Mouse (Mus musculus): ENCODE data around the gene Tmem35b. TPM values are rescaled to one million over a fixed set of nuclear protein-coding genes. Genes with fewer than 3 reads are reported as not detected.
A peak's percentile ranks its signal among the peaks of the same experiment; 100 is the strongest.

The Tmem35b gene
- polyA plus RNA-seq, 1 experiment from 2014 or later, result 28.7 TPM

DNA sequence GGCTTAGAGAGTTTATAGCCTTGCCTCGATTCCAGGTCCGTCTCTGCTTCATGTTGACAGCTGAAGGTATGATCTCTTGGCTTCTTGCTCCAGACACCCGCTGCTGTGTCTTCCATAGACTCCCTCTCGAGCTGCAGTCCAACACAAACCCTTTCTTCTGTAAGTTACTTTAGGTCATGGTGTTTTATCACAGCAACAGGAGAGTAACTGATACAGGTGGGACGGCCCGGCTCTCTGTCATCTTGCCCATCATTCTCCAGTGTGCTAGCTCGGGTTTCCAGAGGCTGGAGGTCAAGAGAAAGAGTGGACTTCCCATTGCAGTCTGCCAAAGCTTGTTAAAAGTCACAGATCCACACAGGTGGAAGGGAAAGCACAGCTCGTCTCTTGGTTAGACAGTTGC is 40.4 kb downstream of the Tmem35b start:
- Histone ChIP-seq H3K4me1 (ENCODE audit: insufficient read depth, low read length) (peaks cover 7% of the 10 kb centered on the region; the same call in 1 of the 2 replicates), H3K4me3 (ENCODE audit: low read length) (no peak overlapping the region), H3K9ac (replicated peaks; ENCODE audit: low read length) (no peak overlapping the region), H3K4me2 (replicated peaks; ENCODE audit: low read depth, low read length) (no peak overlapping the region), H3K36me3 (ENCODE audit: insufficient read depth, low read length) (no peaks in the 10 kb centered on the region), H3K9me3 (ENCODE audit: low read length) (no peaks in the 10 kb centered on the region), H3K27ac (ENCODE audit: low read length) (no peak overlapping the region), H3K27me3 (ENCODE audit: insufficient read depth, low read length) (peaks cover 20% of the 10 kb centered on the region)
- ATAC-seq (ENCODE audit: low FRiP score, low TSS enrichment), result no peak
- 44% methylated on average over 8 of the region's 8 CpGs for WGBS

- H3K27me3 ChIP-seq (ENCODE audit: insufficient read depth, low read length), result peaks cover 42% of the 10 kb centered on the region
- peaks cover 14% of the 10 kb centered on the region for H3K4me1 ChIP-seq (ENCODE audit: insufficient read depth, low read length)
- no peak overlapping the region for H3K9ac ChIP-seq (replicated peaks; ENCODE audit: low read length)
- ATAC-seq (ENCODE audit: low FRiP score, low TSS enrichment), result no peak
- no peak overlapping the region for H3K27ac ChIP-seq (ENCODE audit: low read length)
- H3K4me2 ChIP-seq (replicated peaks; ENCODE audit: low read depth, low read length), result no peak overlapping the region
- H3K4me3 ChIP-seq (ENCODE audit: low read length), result no peak overlapping the region
- no peaks in the 10 kb centered on the region for H3K9me3 ChIP-seq (ENCODE audit: low read length)
- no peaks in the 10 kb centered on the region for H3K36me3 ChIP-seq (ENCODE audit: insufficient read depth, low read length)
- 66% methylated on average over 5 of the region's 5 CpGs for WGBS
Observed at GRCm38 (mm10) chr4:127167096-127167495, 43.6 kb downstream of the Tmem35b start.

GRCm38 (mm10) chr4:127167731-127168130 is 44.2 kb downstream of the Tmem35b start:
- ATAC-seq (ENCODE audit: low FRiP score, low TSS enrichment), result no peak
- Histone ChIP-seq H3K9me3 (ENCODE audit: low read length) (no peaks in the 10 kb centered on the region), H3K4me1 (ENCODE audit: insufficient read depth, low read length) (peaks cover 14% of the 10 kb centered on the region), H3K27ac (ENCODE audit: low read length) (no peak overlapping the region), H3K4me2 (replicated peaks; ENCODE audit: low read depth, low read length) (peak overlapping the region; percentile 100; the same call in 1 of the 2 replicates), H3K27me3 (ENCODE audit: insufficient read depth, low read length) (peaks cover 44% of the 10 kb centered on the region), H3K4me3 (ENCODE audit: low read length) (no peak overlapping the region), H3K36me3 (ENCODE audit: insufficient read depth, low read length) (no peaks in the 10 kb centered on the region), H3K9ac (replicated peaks; ENCODE audit: low read length) (no peak overlapping the region)
- WGBS, result 17% methylated on average over 8 of the region's 8 CpGs

- WGBS, result under 1% methylated on average over 39 of the region's 39 CpGs
- H3K36me3 ChIP-seq (ENCODE audit: insufficient read depth, low read length), result no peaks in the 10 kb centered on the region
- H3K4me2 ChIP-seq (replicated peaks; ENCODE audit: low read depth, low read length), result peak overlapping the region; percentile 100
- peak overlapping the region; percentile 66 for H3K9ac ChIP-seq (replicated peaks; ENCODE audit: low read length)
- H3K27ac ChIP-seq (ENCODE audit: low read length), result no peak overlapping the region
- H3K4me1 ChIP-seq (ENCODE audit: insufficient read depth, low read length), result peaks cover 14% of the 10 kb centered on the region
- ATAC-seq (ENCODE audit: low FRiP score, low TSS enrichment), result peak; percentile 68
- peak overlapping the region; percentile 74 for H3K4me3 ChIP-seq (ENCODE audit: low read length)
- no peaks in the 10 kb centered on the region for H3K9me3 ChIP-seq (ENCODE audit: low read length)
- H3K27me3 ChIP-seq (ENCODE audit: insufficient read depth, low read length), result peaks cover 44% of the 10 kb centered on the region
Observed at GRCm38 (mm10) chr4:127168211-127168913, 44.9 kb downstream of the Tmem35b start.

DNA sequence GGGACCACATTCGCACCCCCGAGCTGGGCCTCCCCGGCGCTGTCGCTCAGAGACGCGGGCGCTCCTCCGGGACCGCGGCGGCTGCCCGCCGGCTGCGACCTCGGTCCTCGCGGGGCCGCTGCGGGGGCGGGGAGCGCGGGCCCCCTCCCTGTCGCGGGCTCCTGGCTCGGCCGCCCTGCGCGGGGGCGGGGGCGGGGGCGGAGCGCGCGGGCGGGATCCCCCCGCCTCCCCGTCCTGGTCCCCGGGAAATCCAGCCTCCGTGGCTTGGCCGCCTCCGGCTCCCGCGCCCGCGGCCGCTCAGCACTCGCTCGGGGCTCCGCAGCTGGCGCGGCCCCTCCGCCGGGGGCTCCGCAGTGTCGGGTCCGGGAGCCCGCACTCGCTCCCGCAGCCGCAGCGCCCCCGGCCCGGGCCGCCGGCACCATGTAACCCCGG is 45.4 kb downstream of the Tmem35b start, which contains the start of gene Dlgap3:
Gene Dlgap3, plus strand, starts transcription at position 291 of the 432 bp plus-strand sequence.
- H3K9ac ChIP-seq (replicated peaks; ENCODE audit: low read length), result peak within 1 kb of the TSS; percentile 66
- H3K9me3 ChIP-seq (ENCODE audit: low read length), result no peaks in the 10 kb centered on the region
- H3K27me3 ChIP-seq (ENCODE audit: insufficient read depth, low read length), result peaks cover 44% of the 10 kb centered on the region
- peak within 1 kb of the TSS; percentile 74 for H3K4me3 ChIP-seq (ENCODE audit: low read length)
- no peak within 1 kb of the TSS for H3K27ac ChIP-seq (ENCODE audit: low read length)
- no peaks in the 10 kb centered on the region for H3K36me3 ChIP-seq (ENCODE audit: insufficient read depth, low read length)
- 0% methylated on average over 37 of the region's 67 CpGs for WGBS
- H3K4me1 ChIP-seq (ENCODE audit: insufficient read depth, low read length), result peaks cover 14% of the 10 kb centered on the region
- peak; percentile 69 for ATAC-seq (ENCODE audit: low FRiP score, low TSS enrichment)
- H3K4me2 ChIP-seq (replicated peaks; ENCODE audit: low read depth, low read length), result peak within 1 kb of the TSS; percentile 100

DNA sequence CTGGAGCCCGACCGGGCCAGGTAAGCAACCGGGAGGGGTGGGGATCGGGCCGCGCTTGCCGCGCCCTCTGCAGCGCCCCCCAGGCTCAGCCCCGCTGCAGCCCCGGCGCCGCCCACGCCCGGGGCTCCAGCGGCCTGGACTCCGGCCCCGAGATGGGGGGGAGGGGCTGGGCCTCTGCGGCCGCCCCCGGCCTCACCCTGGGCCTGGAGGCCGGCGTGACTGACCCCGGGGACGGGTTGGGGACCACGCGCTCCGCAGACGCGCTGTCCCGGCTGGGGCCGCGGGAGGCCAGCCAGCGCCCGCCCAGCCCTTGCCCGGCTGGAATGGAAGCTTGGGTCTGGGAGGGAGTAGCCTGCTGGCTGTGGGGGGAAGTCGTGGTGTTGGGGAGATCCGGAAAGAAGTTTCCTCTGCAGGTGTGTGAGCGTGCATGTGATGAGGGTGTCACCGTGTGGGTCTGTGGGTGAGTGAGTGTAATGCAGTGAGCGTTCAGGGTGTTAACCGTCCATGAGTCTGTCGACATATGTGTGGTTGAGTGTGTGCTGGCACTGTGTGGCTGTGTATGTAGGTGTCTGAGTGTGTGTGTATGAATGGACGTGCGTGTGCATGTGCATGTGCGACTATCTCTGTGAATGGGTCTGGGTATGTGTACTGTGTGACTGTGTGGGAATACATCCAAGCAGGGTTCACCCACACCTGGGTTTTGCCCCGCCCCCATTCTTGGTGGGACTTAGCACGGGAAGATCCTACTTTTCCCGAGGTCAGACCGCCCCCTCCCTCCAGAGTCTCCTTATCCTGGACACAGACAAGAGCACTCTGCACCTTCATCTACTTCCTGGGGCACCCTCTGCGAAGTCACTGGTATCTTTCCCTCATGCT is 46.1 kb downstream of the Tmem35b start:
- peak; percentile 50 for ATAC-seq (ENCODE audit: low FRiP score, low TSS enrichment)
- peak overlapping the region; percentile 74 for H3K4me3 ChIP-seq (ENCODE audit: low read length)
- no peaks in the 10 kb centered on the region for H3K36me3 ChIP-seq (ENCODE audit: insufficient read depth, low read length)
- WGBS, result 3% methylated on average over 35 of the region's 51 CpGs
- peaks cover 14% of the 10 kb centered on the region for H3K4me1 ChIP-seq (ENCODE audit: insufficient read depth, low read length)
- H3K9ac ChIP-seq (replicated peaks; ENCODE audit: low read length), result peak overlapping the region; percentile 66
- H3K9me3 ChIP-seq (ENCODE audit: low read length), result no peaks in the 10 kb centered on the region
- H3K4me2 ChIP-seq (replicated peaks; ENCODE audit: low read depth, low read length), result peak overlapping the region; percentile 100
- no peak overlapping the region for H3K27ac ChIP-seq (ENCODE audit: low read length)
- H3K27me3 ChIP-seq (ENCODE audit: insufficient read depth, low read length), result peaks cover 44% of the 10 kb centered on the region

DNA sequence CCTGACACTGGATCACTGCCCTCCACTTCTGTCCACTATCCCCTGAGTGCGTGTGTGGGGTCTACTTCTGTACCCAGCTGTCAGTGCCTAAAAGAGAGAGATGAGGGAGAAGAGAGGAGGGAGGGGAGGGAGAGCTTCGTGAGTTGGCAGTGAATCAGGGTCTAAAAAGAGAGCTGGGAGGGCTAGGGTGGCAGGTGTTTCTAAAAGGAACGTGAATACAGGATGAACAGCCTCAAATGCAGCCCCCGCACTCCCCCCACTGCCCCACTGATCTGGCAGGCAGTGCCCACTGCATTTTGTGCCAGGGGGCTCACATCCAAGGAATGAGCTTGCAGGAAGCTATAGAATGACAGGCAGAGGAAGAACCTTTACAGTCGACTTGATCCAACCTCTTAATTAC is 47.4 kb downstream of the Tmem35b start:
- no peak for ATAC-seq (ENCODE audit: low FRiP score, low TSS enrichment)
- H3K9ac ChIP-seq (replicated peaks; ENCODE audit: low read length), result no peak overlapping the region
- H3K36me3 ChIP-seq (ENCODE audit: insufficient read depth, low read length), result no peaks in the 10 kb centered on the region
- H3K4me3 ChIP-seq (ENCODE audit: low read length), result no peak overlapping the region
- H3K4me1 ChIP-seq (ENCODE audit: insufficient read depth, low read length), result peaks cover 14% of the 10 kb centered on the region
- H3K9me3 ChIP-seq (ENCODE audit: low read length), result no peaks in the 10 kb centered on the region
- H3K27ac ChIP-seq (ENCODE audit: low read length), result no peak overlapping the region
- H3K4me2 ChIP-seq (replicated peaks; ENCODE audit: low read depth, low read length), result no peak overlapping the region
- WGBS, result 37% methylated on average over 5 of the region's 5 CpGs
- H3K27me3 ChIP-seq (ENCODE audit: insufficient read depth, low read length), result peaks cover 44% of the 10 kb centered on the region

DNA sequence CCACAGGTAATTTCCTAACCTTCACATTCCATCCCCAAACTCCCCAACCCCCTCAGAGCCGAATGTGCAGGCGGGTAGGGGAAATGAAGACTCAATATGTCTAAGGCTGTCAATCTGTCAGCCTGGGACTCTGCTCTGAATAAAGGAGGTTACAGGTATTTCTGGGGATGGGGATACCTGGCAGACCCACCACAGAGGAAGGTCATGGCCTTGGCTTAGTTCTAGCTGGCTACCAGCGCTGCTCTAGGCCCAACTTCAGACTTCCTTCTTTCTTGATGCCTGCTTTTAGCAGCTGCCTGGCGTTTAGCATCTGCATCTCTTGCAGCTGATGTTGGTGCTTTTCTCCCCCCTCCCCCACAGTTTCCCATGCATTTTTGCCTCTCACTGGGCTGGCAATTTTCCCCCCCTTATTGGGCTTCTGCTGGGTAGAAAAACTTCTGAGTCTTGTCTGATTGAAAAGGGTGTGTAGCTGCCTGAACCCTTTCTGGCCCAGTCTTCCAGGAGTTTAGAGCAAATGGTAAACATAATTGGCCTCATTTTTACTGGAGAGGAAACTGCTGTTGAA is 47.9 kb downstream of the Tmem35b start:
- 44% methylated on average over 4 of the region's 4 CpGs for WGBS
- peaks cover 44% of the 10 kb centered on the region for H3K27me3 ChIP-seq (ENCODE audit: insufficient read depth, low read length)
- H3K9me3 ChIP-seq (ENCODE audit: low read length), result no peaks in the 10 kb centered on the region
- H3K9ac ChIP-seq (replicated peaks; ENCODE audit: low read length), result no peak overlapping the region
- peaks cover 14% of the 10 kb centered on the region for H3K4me1 ChIP-seq (ENCODE audit: insufficient read depth, low read length)
- no peak overlapping the region for H3K4me2 ChIP-seq (replicated peaks; ENCODE audit: low read depth, low read length)
- H3K4me3 ChIP-seq (ENCODE audit: low read length), result no peak overlapping the region
- ATAC-seq (ENCODE audit: low FRiP score, low TSS enrichment), result no peak
- no peak overlapping the region for H3K27ac ChIP-seq (ENCODE audit: low read length)
- H3K36me3 ChIP-seq (ENCODE audit: insufficient read depth, low read length), result no peaks in the 10 kb centered on the region

DNA sequence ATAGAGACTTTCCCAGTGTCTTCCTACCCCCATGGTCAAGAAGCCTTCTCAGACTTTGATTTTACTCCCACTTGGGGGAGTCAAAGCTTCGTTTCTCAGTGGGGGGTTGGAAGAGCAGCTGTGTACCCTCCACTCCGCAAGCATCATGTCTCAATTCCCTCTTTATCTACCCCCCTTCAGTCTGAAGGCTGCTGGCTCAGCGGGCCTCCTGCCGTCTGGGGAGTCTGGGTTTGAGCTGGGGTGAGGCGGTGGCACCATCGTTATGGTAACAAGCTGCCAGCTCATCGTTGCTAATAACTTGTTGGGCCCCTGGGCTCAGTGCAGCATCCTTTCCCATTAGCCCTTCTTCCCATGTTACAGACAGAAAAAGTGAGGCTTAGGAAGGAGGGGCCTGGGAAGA is 48.6 kb downstream of the Tmem35b start:
- Histone ChIP-seq H3K4me2 (replicated peaks; ENCODE audit: low read depth, low read length) (no peak overlapping the region), H3K9me3 (ENCODE audit: low read length) (no peaks in the 10 kb centered on the region), H3K27ac (ENCODE audit: low read length) (no peak overlapping the region), H3K4me1 (ENCODE audit: insufficient read depth, low read length) (peaks cover 14% of the 10 kb centered on the region), H3K9ac (replicated peaks; ENCODE audit: low read length) (no peak overlapping the region), H3K36me3 (ENCODE audit: insufficient read depth, low read length) (no peaks in the 10 kb centered on the region), H3K4me3 (ENCODE audit: low read length) (no peak overlapping the region), H3K27me3 (ENCODE audit: insufficient read depth, low read length) (peaks cover 40% of the 10 kb centered on the region)
- no peak for ATAC-seq (ENCODE audit: low FRiP score, low TSS enrichment)
- WGBS, result 25% methylated on average over 7 of the region's 7 CpGs

Measured in kidney, embryonic 16.5 days (tissue).